Mouse (Mus musculus) frontal cortex, postnatal 36 days (tissue): ENCODE results near the gene Abcb11.
"Not testable (repeated sequence)": the region's sequence is repeated elsewhere in the genome, so short reads cannot be mapped to it uniquely, and the experiment has no call there.

Source experiments
- DNase-seq, 2 experiments: peaks; one replicate each; pipeline ENCODE4 v3.0.0; 2022; ENCODE audit warnings: low spot score in 2 of 2

Abcb11 gene

GRCm38 (mm10) chr2:69342496-69343221 is at the start of gene Abcb11:
Gene Abcb11 (minus strand): TSS chr2:69342616.
- no peak for DNase-seq

DNA sequence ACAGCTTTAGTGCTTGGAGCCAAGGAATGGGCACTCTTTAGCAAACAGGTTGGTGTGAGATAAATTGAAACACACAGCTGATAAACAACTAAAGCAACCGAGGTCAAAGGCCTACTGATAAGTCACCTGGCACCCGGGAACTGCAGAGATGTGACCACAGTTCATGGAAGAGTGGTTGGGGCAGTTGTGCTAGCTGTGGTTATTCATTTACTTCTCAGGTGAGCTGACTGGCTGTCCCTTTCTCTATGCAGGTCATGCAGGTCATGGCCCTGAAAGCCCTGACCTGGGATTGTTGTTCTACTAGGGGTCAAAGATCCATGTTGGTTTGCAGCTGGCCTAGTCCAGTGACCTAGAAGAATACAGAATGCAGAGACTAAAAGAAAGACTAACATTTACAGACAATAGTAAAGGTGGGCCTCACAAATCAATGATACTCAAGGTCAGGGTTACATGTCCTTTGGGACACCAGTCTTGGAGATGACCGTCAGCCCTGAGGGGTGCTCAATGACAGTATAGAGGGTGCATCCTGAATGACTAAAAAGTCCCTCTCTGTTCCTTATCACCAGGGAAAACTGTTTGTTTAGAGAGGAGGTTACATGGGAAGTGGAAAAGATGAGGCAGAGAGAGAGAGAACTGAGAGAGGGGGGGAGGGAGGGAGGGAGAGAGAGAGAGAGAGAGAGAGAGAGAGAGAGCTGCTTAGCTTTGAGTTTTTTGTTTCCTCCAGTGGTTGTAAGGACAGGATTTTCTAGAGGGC is 43.9 kb upstream of the Abcb11 start:
- DNase-seq, result no peak

GRCm38 (mm10) chr2:69382838-69383237 is 40.4 kb upstream of the Abcb11 start:
- DNase-seq, result no peak

DNA sequence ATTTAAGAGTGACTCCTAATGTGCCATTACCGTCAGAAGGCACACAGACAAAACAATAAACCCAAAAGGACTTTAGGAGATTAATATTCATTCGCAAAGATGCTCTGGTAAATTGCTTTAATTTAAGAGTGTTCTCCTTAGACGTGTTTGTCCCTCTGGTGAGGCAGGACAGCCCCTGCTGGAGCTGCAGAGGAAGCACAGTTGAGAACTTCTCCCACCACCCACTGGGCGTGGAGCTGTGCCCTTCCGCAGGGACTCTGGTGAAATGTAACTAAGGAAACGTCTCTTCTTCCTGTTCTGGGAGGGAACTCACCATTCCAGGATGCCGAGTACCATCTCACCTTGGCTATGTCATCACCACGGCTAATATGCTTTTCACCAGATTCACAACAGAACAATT is 39.3 kb upstream of the Abcb11 start:
- DNase-seq, result no peak

DNA sequence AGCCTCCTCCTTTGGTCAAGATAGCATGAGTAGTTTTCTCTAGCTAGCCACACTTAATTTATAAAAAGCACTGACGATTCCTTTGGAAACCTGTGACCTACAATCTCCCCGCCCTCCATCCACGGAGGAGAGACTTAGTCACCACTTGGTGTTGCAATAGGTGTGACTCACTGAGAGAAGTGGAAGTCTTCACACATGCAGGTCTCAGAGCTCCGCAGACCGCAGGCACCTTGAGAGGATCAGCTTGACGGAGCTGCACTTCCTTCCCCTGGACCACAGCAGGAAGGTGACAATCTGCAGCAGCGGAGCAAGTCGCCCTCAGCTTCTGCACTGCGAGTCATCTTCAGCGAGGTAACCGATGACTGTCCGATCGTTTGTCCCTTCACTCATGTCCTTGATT is 37.9 kb upstream of the Abcb11 start, which contains the start of gene Dhrs9:
TSS of gene Dhrs9 (plus strand) at position 165 of the 400 bp plus-strand sequence.
- no peak for DNase-seq

DNA sequence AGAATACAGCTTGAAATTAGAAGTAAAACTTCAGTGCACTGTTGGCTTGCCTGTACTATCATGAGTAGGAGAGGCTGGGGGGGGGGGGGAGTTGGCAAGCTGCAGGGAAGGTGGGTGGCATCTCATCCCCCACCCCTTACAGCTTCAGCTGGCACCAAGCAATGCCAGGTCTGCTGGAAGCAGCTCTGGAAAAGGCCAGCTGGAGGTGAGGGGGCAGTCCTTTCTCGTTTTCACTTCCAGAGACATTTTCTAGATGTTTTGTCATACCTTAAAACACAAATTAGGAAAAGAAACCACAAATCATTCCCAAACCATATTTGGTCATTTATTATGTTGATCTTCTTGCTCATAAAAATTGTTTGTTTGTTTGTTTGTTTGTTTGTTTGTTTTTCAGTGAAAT is 37.4 kb upstream of the Abcb11 start:
- DNase-seq, result no peak

GRCm38 (mm10) chr2:69376780-69377179 is 34.4 kb upstream of the Abcb11 start:
- DNase-seq, result no peak

DNA sequence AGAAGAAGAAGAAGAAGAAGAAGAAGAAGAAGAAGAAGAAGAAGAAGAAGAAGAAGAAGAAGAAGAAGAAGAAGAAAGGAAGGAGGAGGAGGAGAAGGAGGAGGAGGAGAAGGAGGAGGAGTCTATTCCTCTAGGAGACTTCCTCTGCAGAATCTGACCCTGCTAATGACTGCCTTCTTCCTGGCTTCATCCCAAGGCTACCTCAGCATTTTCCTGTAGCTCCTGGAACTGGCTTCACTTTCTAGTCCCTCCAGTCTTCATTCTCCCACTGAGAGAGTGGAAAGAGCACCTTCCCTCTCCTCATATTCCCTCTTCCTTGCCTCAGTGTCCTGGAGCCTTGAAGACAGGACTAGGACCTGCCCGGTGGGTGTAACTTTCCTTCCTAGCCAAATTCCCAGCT is 22.9 kb upstream of the Abcb11 start:
- no peak for DNase-seq

- no peak for DNase-seq
These were observed 22.4 kb upstream of the Abcb11 start for GRCm38 (mm10) chr2:69364831-69365230.

GRCm38 (mm10) chr2:69355402-69355801 is 13.0 kb upstream of the Abcb11 start:
- not testable (repeated sequence) for DNase-seq

DNA sequence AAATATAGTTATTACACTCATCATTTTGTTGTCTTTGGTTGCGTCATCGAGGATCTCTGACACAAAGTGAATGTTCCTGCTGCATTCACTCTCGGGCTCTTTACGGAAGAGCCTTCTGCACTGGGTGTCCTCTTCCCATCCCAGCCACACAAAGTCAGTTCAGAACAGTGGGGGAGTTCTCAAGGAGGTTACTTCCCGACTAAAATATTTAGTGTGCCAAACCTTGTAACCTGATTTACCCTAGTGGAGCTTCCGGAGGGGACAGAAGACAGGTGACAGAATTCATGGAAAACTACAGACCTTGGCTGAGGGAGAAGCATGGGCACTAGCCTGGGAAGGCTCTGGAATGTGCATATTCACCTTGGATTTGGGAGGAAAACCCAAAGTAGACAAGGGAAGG is 910 bp downstream of the Abcb11 start:
- DNase-seq, result no peak

DNA sequence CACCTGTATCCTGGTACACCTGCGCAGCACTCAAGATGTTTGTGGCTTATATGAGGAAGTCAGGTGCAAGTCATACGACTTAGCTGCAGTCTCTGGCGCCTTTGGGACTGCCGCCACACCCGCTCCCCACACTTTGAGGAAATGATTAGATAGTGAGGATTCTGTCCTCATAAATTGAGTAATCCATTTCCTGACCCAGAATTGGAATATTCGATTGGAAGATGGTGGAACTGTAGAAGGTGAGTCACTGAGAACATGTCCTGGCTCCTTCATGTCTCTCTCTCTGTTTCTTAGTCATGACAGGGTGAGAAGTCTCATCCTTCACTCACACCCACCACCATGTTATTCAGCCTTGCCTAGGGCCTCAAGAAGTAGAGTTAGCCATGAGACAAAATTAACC is 10.9 kb downstream of the Abcb11 start:
- not testable (repeated sequence) for DNase-seq

DNA sequence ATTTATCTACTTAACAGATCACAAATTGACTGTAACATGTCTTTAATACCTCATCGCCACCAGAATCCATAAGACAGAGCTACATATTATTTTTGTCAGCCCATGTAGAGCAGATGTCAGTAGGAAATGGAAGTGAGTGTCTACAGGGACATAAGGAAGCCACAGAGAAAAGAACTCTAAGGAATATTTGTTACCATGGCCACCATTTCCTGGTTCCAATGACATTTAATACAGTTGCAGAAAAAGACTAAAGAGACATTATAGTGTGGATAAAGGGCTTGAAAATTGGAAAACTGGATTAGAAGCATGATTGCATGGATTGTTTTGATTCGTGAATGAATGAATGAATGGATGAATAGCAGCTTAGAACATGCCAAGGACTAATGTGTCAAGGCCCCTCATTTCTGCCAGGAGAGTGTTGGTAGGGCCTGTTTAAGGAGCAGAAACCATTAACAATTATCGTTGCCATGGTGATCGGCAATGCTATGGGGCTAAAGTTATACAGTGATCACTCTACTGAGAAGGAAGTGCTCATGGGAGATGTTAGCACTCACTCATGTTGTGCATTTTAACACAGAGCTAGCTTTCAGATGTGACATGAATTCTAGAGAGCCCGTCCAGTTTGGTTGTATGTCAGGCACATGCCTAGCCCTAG is 13.8 kb downstream of the Abcb11 start:
- no peak for DNase-seq

GRCm38 (mm10) chr2:69324881-69325660 is 17.3 kb downstream of the Abcb11 start:
- DNase-seq, result no peak

- DNase-seq, result no peak
These were observed 19.4 kb downstream of the Abcb11 start for GRCm38 (mm10) chr2:69323018-69323417.

DNA sequence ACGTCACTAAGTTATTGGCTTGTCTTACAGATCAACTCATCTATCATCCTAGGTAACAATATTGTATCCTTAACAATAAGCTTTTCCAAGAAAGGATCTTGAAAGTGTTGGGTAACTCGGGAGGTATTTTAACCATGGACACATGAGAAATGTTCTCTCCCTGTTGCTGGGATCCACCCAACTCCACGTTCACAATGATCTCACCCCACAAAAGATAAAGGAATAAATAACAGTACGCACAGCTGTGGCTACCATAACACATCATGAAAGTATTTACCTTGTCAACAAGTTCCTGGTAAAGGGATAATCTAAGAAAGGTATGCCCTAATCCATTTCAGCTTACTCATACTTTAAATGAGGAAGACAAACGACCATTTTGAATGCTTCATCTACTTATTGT is 21.0 kb downstream of the Abcb11 start:
- DNase-seq, result no peak

- no peak for DNase-seq
These were observed 31.1 kb downstream of the Abcb11 start for GRCm38 (mm10) chr2:69311337-69311736.

DNA sequence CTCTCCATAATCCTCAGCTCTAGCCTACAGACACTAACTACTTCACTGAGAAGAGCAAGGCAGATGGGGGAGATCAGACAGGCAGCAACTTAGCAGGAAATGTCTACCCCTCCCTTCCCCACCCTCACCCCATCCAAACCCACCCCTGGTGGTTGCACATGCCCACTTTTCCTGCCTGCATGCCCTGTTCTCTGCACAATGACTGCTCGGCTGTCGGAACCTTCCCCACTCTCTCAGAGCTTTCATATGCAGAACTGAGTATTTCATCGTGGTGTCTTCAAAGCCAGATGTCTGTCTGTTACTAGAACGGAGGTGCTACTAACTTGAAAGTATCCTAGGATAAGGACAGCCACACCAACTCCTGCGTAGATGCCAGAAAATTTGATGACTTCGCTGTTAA is 34.3 kb downstream of the Abcb11 start:
- DNase-seq, result no peak

DNA sequence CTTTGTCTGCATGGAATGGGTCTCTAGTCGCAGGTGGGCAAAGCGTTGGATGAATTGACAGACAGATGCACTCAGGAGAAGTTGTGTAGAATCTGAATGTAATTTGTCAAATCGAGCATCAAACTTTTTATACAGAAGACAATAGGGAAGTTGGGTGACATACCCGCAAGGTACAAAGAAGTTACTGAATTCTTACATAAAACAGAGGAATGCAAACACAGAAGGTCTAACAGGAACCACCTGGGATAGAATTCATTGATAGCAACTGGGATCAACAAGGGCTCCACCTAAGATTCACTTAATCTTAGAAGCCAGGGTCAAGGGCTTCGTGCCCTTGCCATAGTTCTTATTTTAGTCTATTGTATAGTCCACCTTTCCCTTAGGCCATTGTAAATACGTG is 41.8 kb downstream of the Abcb11 start:
- DNase-seq, result not testable (repeated sequence)

GRCm38 (mm10) chr2:69294508-69294907 is 47.9 kb downstream of the Abcb11 start:
- no peak for DNase-seq

DNA sequence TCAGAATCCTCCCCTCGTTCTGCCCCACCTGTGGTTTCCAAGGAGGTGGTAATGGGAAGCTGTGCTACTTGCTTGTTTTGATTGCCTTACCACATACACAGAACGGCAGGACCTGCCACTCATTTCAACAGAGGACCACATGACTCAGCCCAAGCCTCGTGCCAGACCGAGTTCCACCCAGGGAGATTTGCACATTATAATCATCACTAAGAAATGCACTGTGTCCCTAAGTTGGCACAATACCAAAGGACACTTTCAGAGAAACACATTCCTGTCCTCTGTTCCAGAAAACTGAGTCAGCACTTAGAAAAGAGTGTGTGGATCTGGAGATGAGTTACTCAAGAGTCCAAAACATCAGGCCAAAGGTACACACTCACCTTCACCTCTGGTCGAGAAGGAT is 53.4 kb downstream of the Abcb11 start:
- DNase-seq, result no peak

DNA sequence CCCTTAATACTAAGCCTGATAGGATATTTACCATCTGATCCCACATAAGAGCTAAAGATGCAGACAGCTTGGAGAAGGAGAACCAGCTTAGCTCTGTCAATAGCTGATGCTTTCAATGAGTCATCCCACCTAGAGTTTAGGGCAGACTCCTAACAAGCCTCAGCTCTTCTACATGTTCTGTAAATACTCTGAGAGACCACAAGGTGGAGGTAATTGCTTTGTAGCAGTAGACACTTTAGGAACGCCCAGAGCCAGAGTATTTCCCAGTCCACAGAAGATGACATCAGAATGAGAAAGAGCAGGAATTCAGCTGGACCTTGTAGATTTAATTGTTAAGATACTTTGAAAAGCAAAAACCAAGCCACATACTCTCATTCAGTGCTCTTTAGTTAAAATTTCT is 66.5 kb downstream of the Abcb11 start:
- DNase-seq, result no peak
